Mouse (Mus musculus) embryonic fibroblast, embryonic 13.5 days (primary cell): ENCODE measurements at regions not wholly inside any gene's neighbourhood (a gene's known extent, or its start where the extent isn't known, plus 50 kb on each side); places are given as distances from the start of the nearest gene placed in this dataset.

ENCODE experiments used
- CTCF ChIP-seq: IDR thresholded peaks from 2 replicates; pipeline ENCODE4 v1.5.1; 2011; ENCODE audit warnings: mild to moderate bottlenecking, control low read depth, low read length, moderate library complexity, borderline replicate concordance; ENCODE audit not compliant: insufficient read depth
- POLR2A ChIP-seq: IDR thresholded peaks from 2 replicates; pipeline ENCODE4 v1.6.1; 2011; ENCODE audit warnings: low read depth, mild to moderate bottlenecking, control low read depth, low read length, moderate library complexity

GRCm38 (mm10) chr10:100718574-100718973, 128.3 kb downstream of the 1700017N19Rik start:
- TF ChIP-seq POLR2A (no peak), CTCF (no peak)
